Mouse (Mus musculus) NIH3T3 (cell line): ENCODE measurements around the gene Nphp4.

Experiments
- DNase-seq: peaks from one replicate; pipeline ENCODE4 v3.0.0-alpha.2; 2012; ENCODE audit warnings: low read depth

The Nphp4 gene

DNA sequence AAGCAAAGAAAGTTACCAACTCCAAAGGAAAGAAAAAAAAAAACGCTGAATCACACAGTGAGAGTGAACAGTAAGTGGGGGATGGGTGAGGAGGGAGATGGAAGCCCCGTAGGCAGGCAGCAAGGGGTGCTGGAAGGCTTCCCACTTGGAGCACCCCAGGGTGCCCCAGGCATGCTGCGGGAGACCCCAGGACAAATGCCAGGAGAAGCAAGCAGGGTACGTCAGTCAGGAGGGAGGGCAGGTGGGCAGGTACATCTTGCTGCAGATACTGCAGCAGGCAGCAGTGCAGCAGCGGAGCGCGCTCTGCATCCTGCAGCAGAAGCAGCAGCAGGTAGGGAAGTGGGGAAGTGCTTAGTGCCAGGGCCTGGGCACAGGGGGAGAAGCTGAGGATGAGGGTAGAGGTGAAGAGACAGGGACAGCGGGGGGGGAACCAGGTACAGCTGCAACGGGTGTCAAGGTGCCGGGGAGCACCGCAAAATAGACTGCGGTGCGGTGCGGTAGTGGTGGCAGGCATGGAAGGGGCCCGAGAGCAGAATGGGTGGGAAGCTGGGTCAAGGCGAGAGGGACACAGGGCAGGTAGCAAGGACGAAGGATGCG lies at the start of gene Nphp4:
Nphp4 (plus strand) TSS at position 280 of the 597 bp plus-strand sequence.
- DNase-seq, result peak; percentile 8

DNA sequence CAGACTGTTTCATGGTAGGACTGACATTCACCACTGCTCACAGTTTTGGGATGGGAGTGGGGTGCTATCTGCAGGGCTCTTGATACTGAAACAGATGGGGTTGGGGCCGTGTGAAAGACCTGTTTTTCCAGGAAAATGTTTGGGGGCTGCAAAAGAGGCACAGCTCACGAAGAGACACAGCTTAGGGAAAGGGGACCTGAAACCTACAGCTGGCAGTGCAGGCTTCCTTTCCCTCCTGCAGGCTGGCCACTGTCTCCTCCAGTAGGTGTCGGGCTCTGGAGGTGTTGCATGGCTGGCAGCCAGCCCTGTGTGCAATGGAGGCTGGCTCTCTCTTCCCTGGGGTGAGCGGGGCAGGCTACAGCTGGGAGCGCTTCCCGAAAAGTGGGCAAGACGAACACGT lies 48.2 kb upstream of the Nphp4 start:
- no peak for DNase-seq

DNA sequence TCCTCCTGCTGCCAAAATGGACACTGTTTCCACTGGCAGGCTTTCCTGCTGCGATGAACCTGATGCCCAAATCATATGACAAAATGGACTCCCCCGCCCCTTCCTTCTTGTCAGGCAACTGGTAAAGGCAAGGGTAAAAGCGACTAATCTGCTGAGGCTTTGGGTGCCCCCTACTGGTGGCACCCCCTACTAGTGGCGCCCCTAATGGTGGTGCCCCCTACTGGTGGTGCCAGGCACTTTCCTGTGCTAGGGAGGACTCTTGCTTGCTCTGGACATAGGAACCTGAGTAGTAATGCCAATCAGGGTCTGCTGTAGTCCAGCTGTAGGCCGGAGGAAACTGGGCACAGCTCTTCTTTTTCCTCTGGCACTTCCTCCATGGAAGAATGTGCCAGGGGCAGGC lies 44.2 kb upstream of the Nphp4 start:
- peak; percentile 85 for DNase-seq

DNA sequence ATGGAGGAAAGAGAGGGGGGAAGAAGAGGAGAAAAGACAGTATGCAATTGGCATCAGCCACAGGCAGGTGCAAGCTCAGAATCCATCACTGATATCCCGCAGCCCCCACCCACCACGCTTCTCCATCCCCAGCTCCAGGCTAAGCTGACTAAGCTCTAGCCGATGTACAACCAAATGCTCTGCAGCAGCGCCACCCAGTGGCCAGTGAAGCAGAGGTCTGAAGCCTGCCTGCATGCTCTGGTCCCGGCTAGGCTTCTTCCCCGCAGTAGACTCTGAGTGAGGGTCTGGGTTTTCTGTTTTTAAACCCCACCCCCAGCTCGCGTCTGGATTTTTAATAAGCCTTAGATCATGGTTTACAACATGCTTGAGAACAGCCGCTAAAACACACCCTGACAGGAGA lies 41.7 kb upstream of the Nphp4 start:
- peak; percentile 96 for DNase-seq

DNA sequence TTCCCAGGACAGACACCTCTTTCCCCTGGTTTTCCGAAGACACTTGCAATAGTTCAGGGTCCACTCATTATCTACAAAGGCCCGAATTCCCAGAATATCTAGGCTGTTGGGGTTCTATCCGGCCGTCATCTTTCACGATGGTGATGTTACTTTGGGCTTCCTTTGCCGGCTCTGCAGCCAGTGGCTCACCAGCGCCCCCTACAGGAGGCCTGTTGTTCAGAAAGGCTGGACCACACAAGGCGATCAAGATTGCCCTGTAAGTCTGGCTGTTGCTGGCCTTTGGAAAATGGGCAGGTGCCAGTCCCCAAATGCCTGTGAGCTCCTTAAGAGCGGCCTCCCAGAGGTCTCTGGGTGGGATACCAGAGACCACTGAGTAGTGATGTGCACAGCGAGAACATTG lies 41.3 kb upstream of the Nphp4 start:
- DNase-seq, result peak; percentile 70

DNA sequence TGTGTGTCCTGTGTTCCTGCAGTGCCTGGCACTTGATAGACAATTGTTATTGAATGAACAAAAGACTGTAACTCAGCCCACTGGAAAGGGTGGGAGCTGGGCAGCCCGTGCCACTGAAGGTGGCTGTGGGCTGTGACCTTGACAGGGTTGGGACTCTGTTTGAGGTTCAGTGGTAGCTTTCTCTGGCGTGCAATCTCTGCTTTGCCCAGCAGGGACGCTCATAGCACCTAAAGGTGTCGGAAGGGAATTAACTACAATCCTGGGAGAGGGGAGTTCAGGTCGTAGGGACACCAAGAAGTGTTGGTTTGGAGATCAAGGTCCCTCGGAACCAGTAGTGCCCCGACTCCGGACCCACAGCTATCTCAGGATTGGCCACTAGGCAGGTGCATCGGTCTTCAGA lies 35.6 kb upstream of the Nphp4 start:
- DNase-seq, result no peak

DNA sequence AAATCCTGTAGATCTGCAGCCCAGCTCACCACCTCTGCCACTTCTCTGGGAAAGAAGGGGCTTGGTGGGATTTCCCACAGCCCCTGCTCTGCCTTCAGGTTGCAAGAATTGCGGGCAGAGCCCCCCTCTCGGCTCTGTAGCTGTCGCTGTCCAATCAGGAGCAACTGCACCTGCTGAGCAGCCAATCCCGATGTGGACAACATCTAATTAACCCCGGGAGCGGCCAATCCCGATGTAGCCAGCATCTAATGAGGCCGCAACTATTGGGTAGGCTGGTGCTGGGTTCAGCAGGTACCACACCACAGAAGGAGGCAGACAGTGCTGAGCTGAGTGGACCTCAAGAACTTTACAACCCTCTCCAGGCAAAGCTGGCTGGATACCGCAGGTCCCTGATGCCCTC lies 35.0 kb upstream of the Nphp4 start:
- DNase-seq, result no peak

DNA sequence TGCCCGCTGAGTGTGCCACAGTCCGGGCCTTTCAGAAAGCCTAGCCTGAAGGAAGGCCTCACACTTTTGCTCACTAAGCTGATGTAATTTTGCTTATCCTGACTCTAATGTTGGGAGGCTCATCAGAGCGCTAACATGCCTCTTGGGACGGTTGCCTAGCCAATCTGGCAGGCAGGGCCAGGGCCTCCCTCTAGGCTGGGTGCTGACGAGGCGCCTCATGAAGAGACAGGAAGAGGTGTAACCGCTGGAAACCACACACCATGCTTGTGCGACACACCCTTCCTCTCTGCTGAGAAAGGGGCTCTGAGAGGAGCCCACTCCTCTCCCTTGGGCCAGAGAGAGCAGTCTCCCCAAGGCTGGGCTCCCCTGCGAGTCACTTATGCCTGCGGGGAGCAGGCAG lies 30.3 kb upstream of the Nphp4 start:
- peak; percentile 66 for DNase-seq

DNA sequence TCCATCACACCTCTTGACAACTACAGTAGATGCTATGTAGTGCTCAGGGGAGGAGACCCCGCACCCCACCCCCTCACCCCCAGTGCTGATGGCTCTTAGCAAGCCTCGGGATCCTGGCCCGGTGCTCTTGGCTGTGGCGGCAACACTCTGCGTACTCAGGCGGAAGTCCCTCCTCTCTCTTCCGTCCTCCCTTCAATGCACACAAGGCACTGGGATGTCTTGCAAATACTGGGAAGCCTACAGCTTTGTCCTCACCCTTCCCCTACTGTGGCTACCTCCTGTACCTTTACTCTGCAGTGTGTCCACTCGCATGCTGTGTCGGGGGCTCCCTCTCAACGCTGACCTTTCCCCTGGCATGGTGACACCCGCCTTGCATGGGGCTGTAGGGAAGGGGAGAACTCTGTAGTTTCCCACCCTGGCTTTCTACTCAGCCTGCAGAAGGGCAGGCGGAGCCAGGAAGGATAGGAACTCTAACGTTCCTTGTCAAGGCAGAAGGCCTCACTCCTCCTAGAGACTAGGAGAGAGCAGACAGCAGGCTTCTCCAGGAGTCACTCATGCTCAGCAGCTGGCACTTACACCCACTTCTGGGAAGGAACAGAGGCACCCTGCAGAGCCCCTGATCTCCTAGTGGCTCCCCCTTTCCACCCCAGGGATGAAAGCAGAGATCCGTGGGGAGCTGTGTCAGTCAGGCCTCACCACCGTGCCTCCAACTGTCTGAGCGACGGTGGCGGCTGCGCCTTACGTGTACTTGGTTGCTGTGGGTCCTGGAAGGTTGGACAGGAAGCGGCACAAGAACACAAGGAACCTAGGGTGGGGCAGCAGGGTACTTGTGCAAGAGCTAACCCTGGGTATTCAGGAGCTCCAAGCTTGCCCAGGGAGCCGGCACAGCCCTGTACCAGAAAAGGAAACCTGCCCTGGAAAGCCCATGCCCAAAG lies 28.5 kb upstream of the Nphp4 start:
- DNase-seq, result no peak

DNA sequence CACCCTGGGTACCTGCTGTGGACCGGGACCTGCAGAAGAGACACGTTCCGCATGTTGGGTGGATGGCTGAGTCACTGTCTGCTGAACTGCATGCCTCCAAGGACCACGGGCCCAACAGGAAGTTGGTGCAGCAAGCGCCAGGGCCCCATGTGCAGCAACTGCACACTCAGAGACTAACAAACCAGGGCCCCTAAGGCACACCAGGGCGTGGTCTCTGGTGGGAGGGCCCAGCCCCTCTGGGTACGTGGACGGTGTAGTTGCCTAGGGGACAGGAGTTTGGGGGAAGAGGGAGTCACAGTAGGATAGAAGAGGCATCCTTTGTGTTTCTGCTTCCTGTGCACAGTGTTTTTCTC lies 27.9 kb upstream of the Nphp4 start:
- DNase-seq, result no peak

DNA sequence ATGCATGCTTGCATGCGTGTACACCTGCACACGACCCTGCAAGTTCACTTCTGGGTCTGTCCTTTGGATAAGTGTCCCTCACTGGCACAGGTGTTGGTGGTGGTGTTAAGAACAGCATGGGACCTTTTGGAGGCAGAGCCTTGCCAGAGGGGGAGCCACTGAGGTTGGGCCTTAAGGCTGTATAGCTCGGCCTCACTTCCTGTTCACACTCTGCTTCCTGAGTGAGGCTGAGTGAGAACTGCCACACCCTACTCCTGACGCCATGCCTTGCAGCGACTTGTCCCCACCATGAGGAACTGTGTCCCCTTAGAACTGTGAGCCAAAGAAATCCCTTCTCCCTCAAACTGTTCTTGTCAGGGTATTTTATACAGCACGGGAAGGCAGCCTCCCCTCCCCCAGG lies 25.1 kb upstream of the Nphp4 start:
- DNase-seq, result no peak

DNA sequence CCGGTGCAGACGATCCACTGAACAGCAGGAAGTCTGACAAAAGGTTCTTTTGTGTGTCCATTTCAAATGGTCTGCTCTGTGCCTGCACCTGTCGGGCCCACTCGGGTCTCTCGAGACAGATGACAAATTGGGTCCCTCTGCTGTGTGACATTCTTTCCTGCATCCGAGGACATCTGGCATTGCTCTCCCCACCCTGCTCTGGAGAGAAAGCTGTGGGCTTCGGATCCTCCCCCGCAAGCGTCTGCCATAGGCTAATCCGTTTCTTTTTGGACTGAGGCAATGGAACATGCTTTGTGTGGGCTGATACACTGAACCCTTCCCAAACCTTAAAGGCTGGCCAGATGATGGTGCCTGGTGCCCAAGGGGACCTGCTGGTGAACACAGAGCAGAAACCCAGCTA lies 23.4 kb upstream of the Nphp4 start:
- no peak for DNase-seq

DNA sequence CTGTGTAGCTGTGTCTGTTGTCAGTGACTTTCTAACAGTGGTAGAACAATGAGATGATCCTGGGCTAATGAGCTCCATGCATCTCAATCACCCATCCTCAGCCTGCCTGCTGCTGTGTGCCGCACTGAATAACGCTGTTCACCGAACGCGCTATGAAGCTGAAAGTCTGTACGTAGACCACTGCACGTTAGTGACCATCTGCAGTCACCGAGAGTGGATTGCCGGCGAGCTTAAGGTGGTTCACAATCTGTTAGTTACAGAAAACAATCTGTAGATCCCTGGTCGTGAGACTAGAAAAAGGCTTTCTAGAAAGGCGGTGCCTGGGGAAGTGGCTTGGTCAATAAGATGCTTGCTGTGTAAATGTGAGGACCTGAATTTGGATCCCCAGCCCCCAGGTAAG lies 22.4 kb upstream of the Nphp4 start:
- no peak for DNase-seq

DNA sequence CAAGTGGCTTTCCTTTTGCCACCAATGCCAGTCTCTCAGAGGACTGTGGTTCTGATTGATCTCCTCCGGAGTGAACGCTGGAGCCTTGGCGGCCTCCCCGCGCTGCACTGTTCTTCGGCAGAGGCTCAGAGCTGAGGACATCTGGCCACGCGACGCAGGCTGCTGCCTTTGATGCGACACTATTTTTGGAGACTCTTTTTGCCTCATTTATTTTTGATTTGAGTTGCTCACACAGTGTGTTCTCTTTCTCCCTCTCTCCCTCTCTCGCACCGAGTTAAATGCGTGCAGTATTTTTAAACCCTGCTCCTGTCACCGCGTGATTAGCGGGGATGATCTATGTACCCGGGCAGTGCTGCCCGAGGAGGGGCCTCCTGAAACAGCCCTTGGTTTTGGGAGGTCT lies 19.9 kb upstream of the Nphp4 start:
- no peak for DNase-seq

DNA sequence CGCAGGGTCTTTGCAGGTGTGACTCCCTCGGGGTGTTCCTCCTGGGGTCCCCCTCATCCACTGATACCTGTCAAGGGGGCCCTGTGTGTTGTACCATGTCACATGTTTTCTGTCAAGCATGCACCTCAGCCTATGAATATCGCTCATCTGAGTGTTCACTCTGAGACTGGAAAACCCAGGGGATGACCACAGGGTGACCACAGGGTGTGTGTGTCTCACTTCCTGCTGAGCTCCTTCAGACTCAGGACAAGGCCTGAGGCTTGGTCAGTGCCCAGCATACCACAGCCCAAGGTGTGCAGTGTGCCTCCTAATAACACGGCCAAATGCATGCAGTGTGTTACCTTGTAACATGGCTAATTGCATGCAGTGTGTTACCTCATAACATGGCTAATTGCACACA lies 18.8 kb upstream of the Nphp4 start:
- no peak for DNase-seq

DNA sequence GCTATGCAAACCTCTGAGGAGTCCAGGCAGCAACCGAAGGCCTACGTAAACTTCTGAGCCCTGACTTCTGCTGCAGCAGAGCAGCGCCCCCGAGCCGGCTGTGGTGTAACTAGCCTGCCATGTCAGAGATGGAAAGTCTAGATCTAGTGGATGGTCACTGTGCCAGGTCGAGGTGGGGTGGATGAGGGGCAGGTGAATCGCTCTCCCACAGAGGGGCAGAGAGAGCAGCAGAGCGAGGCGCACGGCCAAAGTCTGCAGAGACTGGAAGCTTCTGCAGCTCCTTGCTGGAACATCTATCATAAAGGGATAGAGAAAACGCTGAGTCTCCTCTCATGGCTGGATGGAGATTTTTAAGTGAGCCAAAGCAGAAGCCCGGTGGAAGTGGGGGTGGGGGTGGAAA lies 14.0 kb upstream of the Nphp4 start:
- DNase-seq, result no peak

DNA sequence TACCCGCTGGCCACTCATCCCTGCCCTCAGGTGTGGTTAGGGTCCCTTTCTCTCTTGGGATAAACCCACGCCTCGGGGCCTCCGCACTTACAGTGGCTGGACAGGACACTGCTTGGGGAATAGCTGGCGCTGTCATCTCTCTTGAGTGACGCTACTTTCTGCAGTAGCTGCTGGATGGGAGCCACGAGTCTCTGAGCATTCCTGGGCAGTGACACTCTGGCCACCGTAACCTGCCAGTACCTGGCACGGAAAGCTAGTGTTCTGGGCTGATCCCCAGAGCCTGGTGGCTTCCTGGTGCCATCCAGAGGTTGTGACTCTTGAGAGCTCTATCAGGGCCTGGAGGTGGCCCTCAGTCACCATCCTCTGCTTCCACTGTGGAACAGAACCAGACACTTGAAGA lies 13.4 kb upstream of the Nphp4 start:
- DNase-seq, result no peak

DNA sequence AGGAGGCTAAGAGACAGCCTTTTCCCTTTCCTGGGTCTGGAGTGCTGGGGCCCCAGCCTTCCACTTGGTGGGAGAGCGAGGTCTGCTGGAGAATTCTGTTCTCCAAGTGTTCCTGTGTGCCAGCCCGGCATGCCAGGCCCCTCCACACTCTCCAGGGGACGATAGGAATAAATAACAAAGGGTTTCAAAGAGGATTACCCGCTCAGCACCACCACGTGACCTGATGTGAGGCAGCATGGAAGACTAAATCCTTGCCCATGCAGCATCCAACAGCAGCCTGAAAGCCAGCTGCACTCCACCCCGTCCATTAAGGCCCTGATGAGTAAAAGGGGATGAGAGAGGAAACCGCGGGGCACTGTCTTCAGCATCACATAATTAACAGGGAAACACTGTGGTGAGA lies 11.4 kb upstream of the Nphp4 start:
- no peak for DNase-seq

DNA sequence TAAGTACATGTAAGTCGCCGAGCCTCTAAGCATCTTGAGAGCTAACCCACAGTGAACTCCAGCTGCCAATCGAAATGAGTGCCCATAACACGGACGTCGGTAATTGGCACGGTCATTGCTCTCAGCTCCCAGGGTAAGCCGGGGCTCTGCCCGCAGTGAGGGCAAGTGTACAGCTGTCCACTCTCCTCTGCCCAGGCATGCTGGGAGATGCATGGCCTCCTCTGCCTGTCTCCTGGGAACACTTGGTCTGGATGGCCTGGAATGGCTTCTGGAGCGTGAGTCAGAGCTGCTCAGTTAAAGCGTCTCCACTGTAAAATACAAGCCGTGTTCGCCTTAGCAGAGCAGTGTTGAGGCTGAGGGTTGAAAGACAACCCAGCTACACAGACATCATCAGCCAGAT lies 9.9 kb upstream of the Nphp4 start:
- no peak for DNase-seq

DNA sequence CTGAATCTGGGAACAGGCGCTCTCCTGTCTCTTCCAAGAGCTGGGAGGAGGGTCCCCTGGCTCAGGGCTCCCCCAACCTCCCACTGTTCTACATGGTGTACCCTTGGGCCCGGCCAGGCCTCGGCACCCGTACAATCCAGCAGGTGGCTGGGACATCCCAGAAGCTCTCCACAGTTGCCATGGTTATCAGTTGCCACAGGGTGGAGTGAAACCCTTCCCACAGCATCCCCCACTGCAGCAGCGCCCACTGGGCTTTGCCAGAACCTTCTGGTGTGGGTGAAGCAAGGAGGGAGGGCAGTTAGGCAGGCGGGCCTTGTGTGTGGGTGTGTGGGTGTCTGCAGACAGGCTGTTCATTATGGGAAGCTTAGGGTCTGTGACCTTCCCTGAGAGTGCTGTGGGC lies 8.6 kb upstream of the Nphp4 start:
- DNase-seq, result no peak

DNA sequence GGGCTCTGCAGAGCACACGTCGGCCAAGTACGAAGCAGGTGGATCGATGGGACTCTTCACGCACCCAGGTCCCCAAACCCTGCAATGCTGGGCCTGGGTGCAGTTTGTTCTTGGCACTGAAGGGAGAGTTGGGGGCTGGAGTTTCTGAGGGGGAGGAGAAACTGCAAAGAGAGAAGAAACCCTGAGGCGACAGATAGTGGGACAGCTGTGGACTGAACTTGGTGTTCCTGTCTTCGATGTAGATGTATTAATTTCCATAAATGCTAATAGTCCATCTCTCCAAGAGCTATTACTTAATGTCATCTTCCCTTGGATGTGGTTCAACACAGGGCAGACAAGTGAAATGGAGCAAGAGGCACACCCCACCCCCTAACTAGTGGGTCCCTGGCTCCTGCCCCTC lies 565 bp upstream of the Nphp4 start:
- DNase-seq, result no peak

DNA sequence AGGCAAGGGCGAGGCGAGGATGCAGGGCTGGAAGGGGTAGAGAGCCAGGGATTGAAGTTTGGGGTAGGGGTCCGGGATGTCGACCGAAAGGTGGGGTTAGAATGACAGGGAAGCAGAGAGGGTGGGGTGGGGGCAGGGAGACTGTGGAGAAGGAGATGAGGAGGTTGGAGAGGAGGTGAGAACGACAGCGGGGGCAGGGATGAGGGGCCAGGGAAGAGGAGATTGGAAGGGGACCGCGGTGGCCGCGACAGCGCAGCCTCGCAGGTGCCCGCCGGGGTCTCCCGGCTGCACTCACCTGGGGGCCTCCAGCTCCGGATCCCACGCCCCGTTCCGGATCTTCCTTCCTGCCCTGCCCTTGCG lies 580 bp downstream of the Nphp4 start:
- DNase-seq, result no peak

DNA sequence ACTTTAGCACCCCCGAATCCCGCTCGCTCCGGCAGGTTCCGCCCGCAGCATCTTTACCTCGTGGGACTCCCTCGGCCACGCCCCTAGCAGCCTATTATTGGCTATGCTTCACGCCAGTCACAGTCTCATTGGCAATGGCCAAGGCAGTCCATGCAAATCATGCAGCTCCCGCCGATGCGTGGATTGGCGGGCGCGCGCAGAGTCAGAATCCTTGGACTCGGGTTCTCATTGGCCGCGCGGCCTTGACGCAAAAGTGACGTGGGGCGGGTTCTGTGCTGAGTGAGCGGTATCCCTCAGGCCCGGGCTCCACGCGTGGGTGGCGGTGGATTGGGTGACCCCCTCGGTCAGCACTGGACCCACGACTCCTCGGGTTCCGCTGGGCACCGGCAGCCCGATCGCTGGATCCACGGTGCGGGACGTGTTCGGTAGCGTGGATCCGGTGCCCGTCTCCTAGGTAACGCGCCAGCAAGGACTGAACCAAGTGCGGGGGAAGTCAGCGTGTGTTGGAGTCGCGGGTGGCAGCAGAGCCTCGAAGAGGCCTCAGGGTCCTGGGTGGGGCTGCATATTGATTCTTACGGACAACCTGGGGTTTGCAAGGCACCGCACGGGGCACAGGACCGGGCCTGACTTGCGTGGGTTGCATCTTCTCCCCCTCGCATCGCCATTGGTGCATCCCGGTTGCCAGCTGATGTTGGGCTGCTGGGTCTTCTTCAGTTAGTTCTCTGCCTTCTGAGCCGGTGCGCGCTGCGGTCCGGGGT lies 1.1 kb downstream of the Nphp4 start, which contains the start of gene Kcnab2:
Kcnab2 (minus strand) TSS at position 406 of the 758 bp plus-strand sequence.
- peak; percentile 98 for DNase-seq
